Mouse (Mus musculus) neural tube, embryonic 10.5 days (tissue): ENCODE results near the gene Rcan2.

Experiments
- DNase-seq: peaks from one replicate; pipeline ENCODE4 v3.0.0-alpha.2; 2017; ENCODE audit warnings: low spot score; ENCODE audit errors: extremely low spot score

Gene Rcan2

DNA sequence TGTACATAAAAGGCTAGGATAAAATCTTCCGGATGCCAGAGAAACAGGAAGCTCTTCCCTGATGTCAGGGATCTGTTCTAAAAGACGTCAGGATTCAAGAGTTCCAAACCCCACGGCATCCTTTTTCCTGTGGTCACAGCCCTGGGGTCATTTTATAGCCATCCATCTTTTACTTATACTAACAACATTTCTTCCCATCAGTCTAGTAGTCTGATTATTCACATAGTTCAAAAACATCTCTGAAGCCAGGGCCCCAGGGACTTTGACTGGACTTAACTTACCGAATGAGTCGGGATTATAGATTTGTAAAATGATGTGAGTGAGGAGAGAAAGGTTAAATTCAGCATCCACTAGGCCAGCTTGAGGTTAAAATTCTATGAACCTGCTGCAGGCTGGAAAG lies 215.2 kb downstream of the Rcan2 start:
- no peak for DNase-seq

DNA sequence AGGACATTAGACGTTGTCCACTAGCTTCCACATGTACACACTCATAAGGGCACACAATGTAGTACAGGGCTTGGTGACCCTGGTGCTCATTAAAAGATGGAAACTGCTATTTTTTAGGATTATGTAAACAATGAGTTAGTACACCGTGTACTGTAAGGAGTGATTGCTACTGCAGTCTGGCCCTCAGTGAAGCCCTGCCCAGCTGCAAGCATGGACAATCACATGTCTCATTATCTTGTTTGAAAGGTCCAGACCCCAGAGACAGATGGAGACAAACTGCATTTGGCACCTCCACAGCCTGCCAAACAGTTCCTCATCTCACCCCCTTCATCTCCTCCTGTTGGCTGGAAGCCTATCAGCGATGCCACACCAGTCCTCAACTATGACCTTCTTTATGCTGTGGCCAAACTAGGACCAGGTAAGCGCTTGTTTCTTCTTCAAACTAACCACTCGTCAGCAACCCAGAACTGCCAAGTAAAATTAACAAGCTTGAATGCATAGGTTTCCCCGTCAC lies 219.6 kb downstream of the Rcan2 start:
- no peak for DNase-seq

DNA sequence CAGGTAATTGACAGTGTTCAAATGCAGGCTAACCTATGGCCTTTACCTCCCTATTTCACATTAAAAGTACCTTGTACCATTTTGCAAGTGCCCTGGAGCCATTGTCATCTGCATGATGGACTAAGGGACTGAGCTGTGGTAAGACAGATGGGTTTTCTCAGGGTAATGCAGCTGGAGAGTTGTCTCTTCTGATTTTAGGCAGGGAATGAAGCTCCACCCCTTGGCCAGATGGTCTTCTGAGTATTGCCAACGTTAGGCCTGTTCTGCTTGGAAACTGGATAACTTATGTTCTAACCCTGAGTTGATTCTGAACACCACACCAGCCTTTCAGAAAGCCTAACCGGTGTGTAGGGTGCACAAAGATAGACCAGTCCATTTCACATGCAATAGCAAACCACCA lies 222.7 kb downstream of the Rcan2 start:
- DNase-seq = no peak

DNA sequence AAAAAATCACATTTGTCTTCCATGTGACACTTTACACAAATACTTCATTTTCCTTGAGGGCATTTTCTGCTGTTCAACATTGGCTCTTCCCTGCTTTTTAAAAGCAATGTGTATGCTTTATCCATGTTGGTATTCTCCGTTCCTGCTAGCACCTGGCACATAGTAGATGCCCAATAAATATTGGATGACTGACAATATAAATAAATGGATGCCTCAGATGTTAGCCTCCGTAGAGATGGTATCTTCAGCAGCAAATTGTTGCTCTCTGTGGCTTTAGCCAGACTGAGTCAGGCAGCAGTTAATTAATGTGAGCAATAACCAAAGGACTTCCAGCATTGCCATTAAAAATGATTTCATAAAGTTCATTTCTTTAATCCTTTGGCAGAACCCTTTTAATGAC lies 223.9 kb downstream of the Rcan2 start:
- DNase-seq = no peak

DNA sequence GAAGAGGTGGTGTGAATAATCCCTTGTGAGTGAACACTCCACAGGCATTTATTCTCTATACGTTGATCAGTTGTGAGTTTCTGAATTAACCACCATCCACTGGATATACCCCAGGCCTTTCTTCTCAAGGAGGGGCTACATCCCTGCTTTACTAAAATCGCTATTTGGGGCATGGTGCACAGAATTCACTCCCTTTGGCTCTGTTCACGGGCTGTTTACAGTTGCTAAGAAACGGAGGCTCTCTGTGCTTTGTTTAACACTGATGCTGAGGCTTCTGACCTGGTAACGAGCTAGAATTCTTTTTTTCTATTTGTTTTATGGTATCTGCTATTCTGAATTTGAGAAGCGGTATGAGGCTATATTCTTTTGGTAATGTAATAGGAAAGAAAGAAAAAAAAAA lies 224.8 kb downstream of the Rcan2 start:
- DNase-seq = no peak

DNA sequence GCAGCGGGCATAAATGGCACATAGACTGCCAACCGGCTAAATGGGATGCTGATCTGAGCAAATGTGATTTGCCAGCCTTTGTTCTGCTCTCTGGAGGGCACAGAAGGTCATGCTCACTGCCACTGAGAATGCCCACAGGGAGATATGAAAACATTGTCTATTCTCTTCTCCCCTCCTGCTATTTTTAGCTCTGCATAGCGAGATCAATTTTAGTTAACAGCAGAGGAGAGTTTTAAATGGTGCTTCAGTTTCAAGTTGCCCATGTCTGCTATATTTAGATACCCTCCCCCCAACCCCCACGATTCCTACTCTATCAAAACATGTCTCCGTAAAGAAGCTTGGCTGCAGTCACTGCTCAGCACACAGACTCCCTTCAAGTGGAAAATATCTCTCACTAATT lies 225.2 kb downstream of the Rcan2 start:
- no peak for DNase-seq

DNA sequence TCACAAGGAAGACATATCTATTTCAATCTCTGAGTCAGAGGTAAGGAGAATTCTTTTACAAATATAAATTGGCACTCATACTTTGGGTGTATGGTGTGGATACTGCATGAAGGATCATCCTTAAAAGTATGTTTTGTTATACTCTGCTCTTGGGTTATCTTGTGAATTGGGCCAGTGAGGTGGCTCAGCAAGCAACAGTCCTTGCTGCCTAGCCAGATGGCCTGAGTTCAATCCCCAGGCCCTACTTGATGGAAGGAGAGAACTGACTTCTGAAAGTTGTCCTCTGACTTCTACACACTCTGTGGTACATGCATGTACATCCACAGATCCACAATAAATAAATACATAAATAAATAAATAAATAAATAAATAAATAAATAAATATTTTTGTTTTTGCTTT lies 225.6 kb downstream of the Rcan2 start:
- DNase-seq = no peak

DNA sequence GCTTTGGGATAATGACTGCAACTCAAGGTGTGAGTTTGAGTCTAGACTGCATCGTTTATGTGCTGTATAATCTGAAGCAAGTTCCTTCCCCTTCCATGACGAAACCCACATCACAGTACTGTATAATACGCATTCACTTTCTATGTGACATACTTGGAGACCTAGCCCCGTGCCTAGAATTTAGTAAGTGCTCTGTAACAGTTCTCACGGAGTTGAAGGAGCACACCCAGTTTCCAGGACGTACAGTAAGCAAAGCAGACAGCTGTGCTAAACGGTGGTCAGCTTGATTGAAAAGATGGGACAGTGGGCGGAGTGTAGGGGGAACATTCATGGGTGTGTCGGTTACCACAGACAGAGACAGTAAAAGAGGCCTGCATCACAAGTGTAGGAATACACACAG lies 226.2 kb downstream of the Rcan2 start:
- no peak for DNase-seq

DNA sequence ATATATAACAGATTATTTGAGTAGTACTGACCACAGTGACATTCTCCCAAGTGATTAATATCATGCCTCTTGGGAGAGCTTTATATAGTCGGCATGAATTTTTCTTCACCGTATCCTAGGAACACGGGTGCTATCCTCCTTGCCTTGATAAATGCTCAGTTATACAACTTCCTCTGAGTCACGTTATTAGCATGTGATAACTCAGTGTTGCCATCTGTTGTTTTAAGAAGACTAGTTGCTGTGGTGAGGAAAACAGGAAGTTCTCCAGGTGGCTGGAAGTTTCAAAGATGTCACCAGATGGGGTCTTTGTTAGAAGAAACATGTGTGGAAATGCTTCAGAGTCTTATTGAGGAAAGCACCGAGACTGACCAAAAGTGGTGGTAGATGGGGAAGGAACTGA lies 228.5 kb downstream of the Rcan2 start:
- DNase-seq = no peak

DNA sequence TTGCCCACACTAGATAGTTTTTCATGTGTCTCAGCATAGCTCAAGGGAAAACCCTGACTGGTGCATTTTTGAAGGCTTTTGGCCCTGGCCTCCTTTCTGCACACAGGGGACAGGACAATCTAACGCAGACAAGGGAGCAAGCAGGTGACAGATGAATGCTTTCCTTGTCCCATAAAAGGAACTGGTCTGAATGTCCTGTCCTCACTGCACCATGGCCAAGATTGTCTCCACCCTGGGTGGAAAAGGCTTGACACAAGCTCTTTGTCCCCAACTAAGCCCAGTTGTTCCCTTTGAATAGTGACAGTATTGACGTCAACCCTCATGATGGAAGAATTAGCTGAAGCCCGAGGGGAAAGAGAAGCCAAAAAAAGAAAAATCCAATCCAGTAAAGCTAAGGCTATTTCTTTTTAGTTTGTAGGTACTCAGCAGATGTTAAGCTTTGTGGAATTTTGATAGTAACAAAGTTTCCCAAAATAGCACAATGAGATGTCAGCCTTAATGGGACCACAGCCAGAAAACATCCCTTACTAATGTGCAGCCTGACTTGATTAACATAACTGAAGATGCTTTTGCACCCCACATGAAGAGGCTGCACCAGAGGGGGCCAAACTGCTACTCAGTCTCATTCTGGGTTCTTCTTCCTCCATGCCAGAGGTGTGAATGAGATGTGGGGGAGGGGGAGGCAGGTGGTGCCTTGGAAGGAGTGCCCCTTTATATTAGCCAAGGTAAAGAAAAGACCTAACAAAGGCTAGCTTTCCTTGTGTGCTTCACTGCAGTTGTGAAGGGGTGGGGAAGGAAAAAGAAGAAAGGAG lies 229.8 kb downstream of the Rcan2 start:
- no peak for DNase-seq

DNA sequence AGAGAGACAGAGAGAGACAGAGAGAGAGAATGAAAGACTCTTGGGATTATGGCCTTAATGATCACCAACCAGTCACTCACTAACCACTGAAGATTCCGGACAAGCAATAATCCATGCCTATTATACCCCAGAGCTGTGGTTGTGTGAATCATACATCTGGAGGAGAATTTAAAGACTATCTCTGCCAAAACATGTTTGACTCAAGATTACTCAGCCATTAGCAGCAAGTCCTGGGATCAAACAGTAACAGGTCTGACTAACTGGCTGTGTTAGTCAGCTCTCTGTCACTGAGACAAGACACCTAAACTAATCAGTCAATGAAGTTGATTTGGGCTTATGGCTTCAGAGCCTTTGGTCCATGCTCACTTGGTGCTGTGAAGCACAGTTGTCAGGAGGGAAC lies 233.9 kb downstream of the Rcan2 start:
- DNase-seq = no peak

DNA sequence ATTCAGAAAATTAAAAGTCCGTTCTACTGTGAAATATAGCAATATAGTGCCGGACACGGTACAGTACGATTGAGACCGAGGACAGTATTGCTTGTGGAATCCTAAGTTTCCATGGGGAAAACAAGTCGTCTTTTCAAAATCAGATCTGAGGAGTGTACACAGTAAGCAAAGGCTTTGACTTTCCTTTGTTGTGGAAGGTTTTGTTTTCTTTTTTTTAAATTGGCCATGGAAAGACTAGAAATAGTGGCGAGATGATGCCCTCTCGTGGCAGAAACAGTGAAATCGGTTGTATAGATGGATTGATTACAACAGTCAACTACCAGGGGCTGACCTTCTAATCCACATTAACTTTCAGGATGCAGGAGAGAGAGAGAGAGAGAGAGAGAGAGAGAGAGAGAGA lies 237.5 kb downstream of the Rcan2 start:
- no peak for DNase-seq

DNA sequence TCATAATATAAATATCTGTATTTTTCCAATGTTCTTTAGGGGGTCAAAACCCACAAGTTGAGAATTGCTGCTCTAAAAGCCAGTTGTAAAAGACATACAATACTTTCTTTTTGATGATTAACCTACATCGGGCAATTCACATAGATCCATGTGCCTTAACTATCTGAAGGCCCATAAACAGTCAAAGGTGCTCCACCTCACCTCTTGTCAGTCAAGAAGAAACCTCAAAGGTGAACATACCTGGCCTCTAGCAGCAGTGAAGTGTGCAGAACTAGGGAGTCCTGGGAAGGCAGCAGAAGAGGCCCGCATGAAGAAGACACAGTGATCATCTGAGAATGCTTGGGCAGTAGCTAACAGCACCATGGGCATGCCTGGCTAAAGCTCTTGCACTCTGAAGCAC lies 239.3 kb downstream of the Rcan2 start:
- no peak for DNase-seq

DNA sequence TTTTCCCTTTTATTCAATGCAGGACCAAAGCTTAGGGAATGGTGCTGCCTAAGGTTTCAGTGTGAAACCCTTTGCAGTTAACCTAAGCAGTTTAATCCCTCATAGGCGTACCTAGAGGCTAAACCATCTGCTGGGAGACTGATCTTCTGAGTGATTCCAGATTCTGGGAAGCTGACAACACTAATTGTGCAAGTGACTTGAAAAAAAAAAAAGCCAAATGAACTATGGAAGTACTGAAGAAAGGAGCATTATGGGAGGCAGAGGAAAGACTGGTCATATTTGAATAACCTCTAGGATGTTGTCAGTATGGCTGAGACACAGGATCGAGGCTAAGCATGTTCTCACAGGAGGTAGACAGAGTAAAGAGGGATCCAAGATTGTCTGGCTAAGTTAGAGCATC lies 241.2 kb downstream of the Rcan2 start:
- no peak for DNase-seq

DNA sequence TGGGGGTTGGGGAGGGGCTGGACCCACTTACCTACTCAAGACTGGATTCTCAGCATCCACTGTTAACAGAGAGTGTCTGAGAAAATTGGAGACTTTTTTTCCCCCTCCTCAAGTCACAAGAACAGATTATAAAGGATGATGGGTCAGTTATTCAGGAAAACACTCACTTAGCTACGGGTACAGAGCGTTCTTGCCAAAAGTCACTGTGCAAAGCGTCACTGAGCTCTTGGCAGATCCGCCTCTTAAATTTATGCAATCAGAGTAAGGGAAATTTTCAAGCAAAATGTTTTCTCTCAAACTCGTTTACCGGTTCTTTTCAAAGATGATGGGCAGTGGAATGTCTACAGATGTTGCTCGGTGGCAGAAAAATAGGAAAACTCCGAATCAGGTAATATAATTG lies 241.7 kb downstream of the Rcan2 start:
- DNase-seq = no peak

DNA sequence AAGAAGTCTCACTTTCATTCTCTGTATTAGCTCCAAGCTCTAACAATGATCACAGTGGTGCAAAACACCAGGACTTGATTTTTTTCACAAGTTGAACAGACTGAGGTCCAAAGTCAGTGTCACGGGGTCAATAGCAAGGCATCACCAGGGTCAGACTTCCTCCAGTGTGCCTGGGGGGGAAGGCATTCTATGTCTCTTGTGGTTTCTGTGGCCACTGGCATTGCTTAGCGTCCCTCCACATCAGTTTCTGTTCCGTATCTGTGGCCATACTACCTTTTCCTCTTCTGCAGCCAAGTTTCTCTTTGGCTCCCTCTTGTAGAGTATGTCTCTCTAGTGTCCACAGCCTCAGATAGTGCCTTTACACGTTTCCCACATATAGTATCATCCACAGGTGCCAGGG lies 252.3 kb downstream of the Rcan2 start:
- DNase-seq = no peak

DNA sequence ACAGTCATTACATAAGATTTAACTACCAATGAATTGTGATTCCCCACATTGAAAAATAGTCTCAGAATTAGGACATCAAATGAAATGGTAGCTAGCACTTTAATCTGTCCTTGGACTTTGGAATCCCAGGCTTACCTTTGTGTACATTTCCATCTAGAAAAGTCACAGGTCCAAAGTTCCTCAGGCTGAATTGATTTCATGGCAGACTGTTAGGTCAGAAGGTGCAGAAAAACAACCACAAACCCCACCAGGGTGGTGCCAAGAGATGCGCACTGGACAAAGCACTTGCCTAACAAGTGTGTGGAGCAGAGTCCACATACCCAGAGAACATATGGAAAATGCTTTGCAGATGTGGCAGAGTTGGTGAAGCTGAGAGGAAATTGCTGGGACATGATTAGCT lies 256.0 kb downstream of the Rcan2 start:
- no peak for DNase-seq

DNA sequence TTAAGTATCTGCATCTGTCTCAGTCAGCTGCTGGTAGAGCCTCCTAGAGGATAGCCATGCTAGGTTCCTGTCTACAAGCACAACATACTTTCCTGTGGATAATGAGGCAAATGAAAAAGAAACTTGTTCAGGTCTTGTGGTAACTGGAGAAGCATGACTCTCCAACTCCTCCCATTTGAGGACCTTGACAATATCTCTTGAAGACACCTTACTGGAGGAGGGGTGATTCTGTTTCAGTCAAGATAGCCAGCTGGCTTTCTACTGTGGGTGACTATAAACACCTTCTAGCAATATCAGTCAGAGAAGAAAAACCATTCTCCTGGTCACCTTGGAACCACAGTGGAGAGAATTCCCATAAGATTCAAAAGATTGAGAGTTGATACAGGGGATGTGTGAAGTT lies 257.0 kb downstream of the Rcan2 start:
- DNase-seq = no peak

DNA sequence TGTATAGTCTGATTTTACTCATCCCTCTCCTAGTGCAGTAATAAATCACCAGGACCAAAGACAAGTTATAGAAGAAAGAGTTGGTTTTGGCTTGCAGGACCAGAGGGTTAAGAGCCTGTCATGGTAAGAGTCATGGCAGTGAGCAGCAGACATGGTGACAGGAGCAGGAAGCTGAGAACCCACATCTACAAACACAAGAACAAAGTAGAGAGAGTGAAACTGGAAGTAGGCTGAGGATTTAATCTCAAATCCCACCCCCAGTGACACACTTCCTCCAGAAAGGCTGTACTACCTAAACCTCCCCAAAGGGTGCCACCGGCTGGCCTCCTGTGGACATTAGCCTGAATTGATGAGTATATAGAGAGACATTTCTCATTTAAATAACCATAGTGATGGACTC lies 259.6 kb downstream of the Rcan2 start:
- no peak for DNase-seq

DNA sequence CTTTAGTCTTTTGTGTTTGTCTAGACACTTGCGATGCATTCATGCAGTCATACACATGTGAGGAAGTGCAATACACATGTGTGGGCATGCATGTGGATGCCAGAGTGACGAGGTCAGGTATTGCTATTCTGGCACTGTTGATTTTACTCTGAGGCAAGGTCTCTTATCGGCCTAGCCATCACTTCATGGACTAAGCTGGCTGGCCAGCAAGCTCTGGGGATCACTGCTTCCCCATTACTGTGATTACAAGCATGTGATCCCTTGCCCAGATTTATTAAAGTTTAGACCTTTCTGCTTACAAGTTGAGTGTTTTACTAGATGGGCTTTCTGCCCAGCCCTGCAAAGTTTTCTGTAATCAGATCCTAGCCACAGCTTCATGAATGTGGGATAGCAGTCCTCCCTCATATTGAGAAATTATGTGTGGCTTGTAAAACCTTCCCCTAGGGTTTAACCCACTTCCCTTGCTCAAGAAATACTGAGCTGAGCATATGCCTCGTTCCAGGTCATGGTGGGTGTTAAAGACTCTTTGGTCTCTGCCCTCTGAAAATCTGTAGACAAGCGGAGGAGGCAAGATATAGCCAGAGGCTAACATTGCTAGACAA lies 260.2 kb downstream of the Rcan2 start:
- no peak for DNase-seq

DNA sequence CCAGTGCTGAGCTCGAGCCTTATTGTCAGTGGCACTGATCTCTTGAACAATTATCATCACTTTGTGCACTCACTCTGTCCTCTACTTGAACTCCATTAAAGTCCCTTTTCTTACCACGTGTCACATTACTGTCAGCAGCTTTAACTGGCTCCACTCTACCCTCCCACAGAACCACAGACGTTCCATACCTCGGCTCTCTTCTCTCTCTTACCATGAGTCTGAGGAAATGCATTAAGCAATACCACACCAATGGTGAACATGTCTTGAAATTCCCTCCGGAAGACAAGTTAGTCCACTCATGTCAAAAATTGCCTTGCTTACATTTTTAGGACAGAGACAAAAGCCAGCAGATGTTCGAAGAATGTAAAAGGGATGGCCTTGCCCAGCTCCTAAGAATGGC lies 267.7 kb downstream of the Rcan2 start:
- no peak for DNase-seq

DNA sequence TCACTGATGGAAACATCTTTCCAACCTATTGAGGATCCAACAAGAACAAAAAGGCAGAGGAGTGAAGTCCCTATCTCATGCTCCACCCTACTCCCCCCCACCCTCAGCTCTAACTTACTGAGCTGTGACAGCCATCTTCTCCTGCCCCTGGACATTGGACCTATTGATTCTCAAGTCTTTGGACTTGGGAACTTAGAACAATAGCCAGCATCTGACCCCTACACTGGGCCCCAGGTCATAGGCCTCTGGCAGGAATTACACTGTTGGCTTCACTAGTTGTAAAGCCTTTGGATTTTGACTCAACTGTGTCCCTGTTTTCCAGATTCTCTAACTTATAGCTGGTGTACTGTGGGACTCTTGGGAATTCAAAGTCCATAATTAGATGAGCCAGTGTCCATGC lies 270.5 kb downstream of the Rcan2 start:
- DNase-seq = no peak

DNA sequence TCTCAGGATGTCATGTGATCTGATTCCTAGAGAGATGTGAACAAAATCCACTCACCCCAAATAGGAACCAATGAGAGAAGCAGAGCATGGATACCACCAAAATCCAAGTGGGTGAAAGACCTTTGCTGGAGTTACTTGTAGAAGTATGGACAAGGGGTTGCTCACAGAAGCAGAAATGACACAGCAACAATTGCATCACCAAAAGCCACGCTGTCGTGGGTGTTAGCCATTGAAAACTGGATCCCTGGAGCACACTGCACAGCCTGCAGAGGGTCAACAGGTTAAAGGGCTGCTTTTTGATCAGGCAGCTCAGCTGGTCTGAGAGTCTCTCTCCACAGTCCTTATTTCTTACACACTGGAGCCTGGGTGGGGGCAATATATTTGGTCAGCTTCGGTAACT lies 274.4 kb downstream of the Rcan2 start:
- no peak for DNase-seq
